Mouse (Mus musculus): ENCODE measurements around the gene Otop3.
A peak's percentile ranks its signal among the peaks of the same experiment; 100 is the strongest.
"Not testable (repeated sequence)": the region's sequence is repeated elsewhere in the genome, so short reads cannot be mapped to it uniquely, and the experiment has no call there.

The Otop3 gene

GRCm38 (mm10) chr11:115366039-115366705 is 31.6 kb downstream of the Otop3 start:
- DNase-seq (ENCODE audit: low spot score in 2 of 2): no peak

- peak in 1 of 2 experiments; percentile 33 for DNase-seq (ENCODE audit: low spot score in 2 of 2)
Observed at GRCm38 (mm10) chr11:115366706-115367394, 32.3 kb downstream of the Otop3 start.

- DNase-seq (ENCODE audit: low spot score in 2 of 2): peak; percentile 79 to 88
Observed at GRCm38 (mm10) chr11:115367395-115367944, 32.9 kb downstream of the Otop3 start, which contains the start of gene Hid1. Hid1 (minus strand) TSS chr11:115367756.

GRCm38 (mm10) chr11:115370368-115370767 is 35.8 kb downstream of the Otop3 start:
- no peak for DNase-seq (ENCODE audit: low spot score in 2 of 2)

- DNase-seq (ENCODE audit: low spot score in 2 of 2): no peak
Observed at GRCm38 (mm10) chr11:115371354-115371753, 36.8 kb downstream of the Otop3 start.

GRCm38 (mm10) chr11:115372015-115372414 is 37.5 kb downstream of the Otop3 start:
- no peak for DNase-seq (ENCODE audit: low spot score in 2 of 2)

- no peak for DNase-seq (ENCODE audit: low spot score in 2 of 2)
Observed at GRCm38 (mm10) chr11:115372737-115373136, 38.2 kb downstream of the Otop3 start.

- peak; percentile 39 to 60 for DNase-seq (ENCODE audit: low spot score in 2 of 2)
Observed at GRCm38 (mm10) chr11:115373805-115374694, 39.5 kb downstream of the Otop3 start.

GRCm38 (mm10) chr11:115374695-115375425 is 40.3 kb downstream of the Otop3 start:
- no peak for DNase-seq (ENCODE audit: low spot score in 2 of 2)

GRCm38 (mm10) chr11:115376722-115377121 is 42.2 kb downstream of the Otop3 start:
- DNase-seq (ENCODE audit: low spot score in 2 of 2): no peak

- DNase-seq (ENCODE audit: low spot score in 2 of 2): no peak
Observed at GRCm38 (mm10) chr11:115377254-115377653, 42.7 kb downstream of the Otop3 start.

GRCm38 (mm10) chr11:115377854-115378253 is 43.3 kb downstream of the Otop3 start:
- DNase-seq (ENCODE audit: low spot score in 2 of 2): no peak

- no peak for DNase-seq (ENCODE audit: low spot score in 2 of 2)
Observed at GRCm38 (mm10) chr11:115381276-115381675, 46.7 kb downstream of the Otop3 start.

- peak; percentile 85 to 91 for DNase-seq (ENCODE audit: low spot score in 2 of 2)
Observed at GRCm38 (mm10) chr11:115381743-115382539, 47.4 kb downstream of the Otop3 start, which contains the start of gene Cdr2l. Cdr2l (plus strand) TSS chr11:115381916.

GRCm38 (mm10) chr11:115382891-115383290 is 48.4 kb downstream of the Otop3 start:
- DNase-seq (ENCODE audit: low spot score in 2 of 2): no peak

GRCm38 (mm10) chr11:115383701-115384474 is 49.4 kb downstream of the Otop3 start:
- no peak for DNase-seq (ENCODE audit: low spot score in 2 of 2)

GRCm38 (mm10) chr11:115384587-115384986 is 50.1 kb downstream of the Otop3 start:
- DNase-seq (ENCODE audit: low spot score in 2 of 2): no peak

GRCm38 (mm10) chr11:115386859-115387258 is 52.3 kb downstream of the Otop3 start:
- DNase-seq (ENCODE audit: low spot score in 2 of 2): not testable (repeated sequence)

GRCm38 (mm10) chr11:115391358-115391757 is 56.8 kb downstream of the Otop3 start:
- no peak for DNase-seq (ENCODE audit: low spot score in 2 of 2)

All from urinary bladder, postnatal 36 days (tissue).